Mouse (Mus musculus): ENCODE results near the gene Fam160a1. TPM values are rescaled to one million over a fixed set of nuclear protein-coding genes. Genes with fewer than 3 reads are reported as not detected.

The Fam160a1 gene
- polyA plus RNA-seq, 1 experiment = 8.9 TPM

GRCm38 (mm10) chr3:85858140-85859135 is 41.3 kb upstream of the Fam160a1 start:
- TF ChIP-seq MAX (IDR thresholded peaks at IDR 0.05) (no peak), CEBPB (IDR thresholded peaks at IDR 0.05; ENCODE audit: low read depth) (no peak), USF1 (IDR thresholded peaks at IDR 0.05; ENCODE audit: low read depth) (no peak)
- H3K36me3 ChIP-seq (ENCODE audit: control insufficient read depth, insufficient read depth) = no peaks in the 10 kb centered on the region
- H3K79me2 ChIP-seq (ENCODE audit: control insufficient read depth, insufficient read depth) = peaks cover 21% of the 10 kb centered on the region
- no peak overlapping the region for H3ac ChIP-seq (ENCODE audit: control insufficient read depth, insufficient read length, low read depth)
- no peak overlapping the region for H3K4me3 ChIP-seq (ENCODE audit: insufficient read depth, poor library complexity, severe bottlenecking)
- no peaks in the 10 kb centered on the region for H3K27me3 ChIP-seq (ENCODE audit: control insufficient read depth, insufficient read depth, insufficient read length)
- H3K79me3 ChIP-seq (ENCODE audit: low read depth) = no peaks in the 10 kb centered on the region

GRCm38 (mm10) chr3:85857083-85857482 is 40.0 kb upstream of the Fam160a1 start:
- Histone ChIP-seq H3K4me3 (ENCODE audit: insufficient read depth, poor library complexity, severe bottlenecking) (no peak overlapping the region), H3K36me3 (ENCODE audit: control insufficient read depth, insufficient read depth) (no peaks in the 10 kb centered on the region), H3ac (ENCODE audit: control insufficient read depth, insufficient read length, low read depth) (no peak overlapping the region), H3K27me3 (ENCODE audit: control insufficient read depth, insufficient read depth, insufficient read length) (no peaks in the 10 kb centered on the region), H3K79me3 (ENCODE audit: low read depth) (no peaks in the 10 kb centered on the region), H3K79me2 (ENCODE audit: control insufficient read depth, insufficient read depth) (peaks cover 15% of the 10 kb centered on the region)
- TF ChIP-seq USF1 (IDR thresholded peaks at IDR 0.05; ENCODE audit: low read depth) = no peak
- TF ChIP-seq CTCF (IDR thresholded peaks at IDR 0.05; ENCODE audit: control insufficient read depth, insufficient read depth, insufficient read length) = no peak
- no peak for TF ChIP-seq MAX (IDR thresholded peaks at IDR 0.05)
- TF ChIP-seq FOSL1 (IDR thresholded peaks at IDR 0.05; ENCODE audit: insufficient read depth, low read length, poor library complexity, severe bottlenecking) = no peak

- TF ChIP-seq CEBPB (IDR thresholded peaks at IDR 0.05; ENCODE audit: low read depth) = no peak
- no peak for TF ChIP-seq MAX (IDR thresholded peaks at IDR 0.05)
- no peak for TF ChIP-seq MYOD1 (IDR thresholded peaks at IDR 0.05; ENCODE audit: control insufficient read depth, insufficient read length, low read depth)
- TF ChIP-seq CTCF (IDR thresholded peaks at IDR 0.05; ENCODE audit: control insufficient read depth, insufficient read depth, insufficient read length) = no peak
- TF ChIP-seq USF1 (IDR thresholded peaks at IDR 0.05; ENCODE audit: low read depth) = no peak
- TF ChIP-seq FOSL1 (IDR thresholded peaks at IDR 0.05; ENCODE audit: insufficient read depth, low read length, poor library complexity, severe bottlenecking) = no peak
- TF ChIP-seq MYOG (IDR thresholded peaks at IDR 0.05; ENCODE audit: control insufficient read depth, extremely low read depth, insufficient read length) = no peak
Observed at GRCm38 (mm10) chr3:85855947-85856346, 38.9 kb upstream of the Fam160a1 start.

GRCm38 (mm10) chr3:85855043-85855442 is 38.0 kb upstream of the Fam160a1 start:
- peaks cover 7% of the 10 kb centered on the region for H3K79me2 ChIP-seq (ENCODE audit: control insufficient read depth, insufficient read depth)
- no peaks in the 10 kb centered on the region for H3K36me3 ChIP-seq (ENCODE audit: control insufficient read depth, insufficient read depth)
- H3ac ChIP-seq (ENCODE audit: control insufficient read depth, insufficient read length, low read depth) = no peak overlapping the region
- no peaks in the 10 kb centered on the region for H3K27me3 ChIP-seq (ENCODE audit: control insufficient read depth, insufficient read depth, insufficient read length)
- TF ChIP-seq MYOD1 (IDR thresholded peaks at IDR 0.05; ENCODE audit: control insufficient read depth, insufficient read length, low read depth) (no peak), CTCF (IDR thresholded peaks at IDR 0.05; ENCODE audit: control insufficient read depth, insufficient read depth, insufficient read length) (no peak), USF1 (IDR thresholded peaks at IDR 0.05; ENCODE audit: low read depth) (no peak), CEBPB (IDR thresholded peaks at IDR 0.05; ENCODE audit: low read depth) (no peak), FOSL1 (IDR thresholded peaks at IDR 0.05; ENCODE audit: insufficient read depth, low read length, poor library complexity, severe bottlenecking) (no peak), MYOG (IDR thresholded peaks at IDR 0.05; ENCODE audit: control insufficient read depth, extremely low read depth, insufficient read length) (no peak), MAX (IDR thresholded peaks at IDR 0.05) (no peak)
- H3K4me3 ChIP-seq (ENCODE audit: insufficient read depth, poor library complexity, severe bottlenecking) = no peak overlapping the region
- H3K79me3 ChIP-seq (ENCODE audit: low read depth) = no peaks in the 10 kb centered on the region

More at GRCm38 (mm10) chr3:85855947-85856346, 38.9 kb upstream of the Fam160a1 start:
- no peaks in the 10 kb centered on the region for H3K27me3 ChIP-seq (ENCODE audit: control insufficient read depth, insufficient read depth, insufficient read length)
- no peak overlapping the region for H3K4me3 ChIP-seq (ENCODE audit: insufficient read depth, poor library complexity, severe bottlenecking)
- H3K36me3 ChIP-seq (ENCODE audit: control insufficient read depth, insufficient read depth) = no peaks in the 10 kb centered on the region
- H3ac ChIP-seq (ENCODE audit: control insufficient read depth, insufficient read length, low read depth) = no peak overlapping the region
- H3K79me3 ChIP-seq (ENCODE audit: low read depth) = no peaks in the 10 kb centered on the region
- H3K79me2 ChIP-seq (ENCODE audit: control insufficient read depth, insufficient read depth) = peaks cover 7% of the 10 kb centered on the region

GRCm38 (mm10) chr3:85854143-85854542 is 37.1 kb upstream of the Fam160a1 start:
- Histone ChIP-seq H3K79me3 (ENCODE audit: low read depth) (no peaks in the 10 kb centered on the region), H3K27me3 (ENCODE audit: control insufficient read depth, insufficient read depth, insufficient read length) (no peaks in the 10 kb centered on the region), H3ac (ENCODE audit: control insufficient read depth, insufficient read length, low read depth) (no peak overlapping the region), H3K4me3 (ENCODE audit: insufficient read depth, poor library complexity, severe bottlenecking) (no peak overlapping the region), H3K36me3 (ENCODE audit: control insufficient read depth, insufficient read depth) (no peaks in the 10 kb centered on the region), H3K79me2 (ENCODE audit: control insufficient read depth, insufficient read depth) (peaks cover 7% of the 10 kb centered on the region)
- TF ChIP-seq MYOG (IDR thresholded peaks at IDR 0.05; ENCODE audit: control insufficient read depth, extremely low read depth, insufficient read length) = no peak
- TF ChIP-seq USF1 (IDR thresholded peaks at IDR 0.05; ENCODE audit: low read depth) = no peak
- TF ChIP-seq MAX (IDR thresholded peaks at IDR 0.05) = no peak
- TF ChIP-seq CTCF (IDR thresholded peaks at IDR 0.05; ENCODE audit: control insufficient read depth, insufficient read depth, insufficient read length) = no peak
- TF ChIP-seq CEBPB (IDR thresholded peaks at IDR 0.05; ENCODE audit: low read depth) = no peak
- no peak for TF ChIP-seq FOSL1 (IDR thresholded peaks at IDR 0.05; ENCODE audit: insufficient read depth, low read length, poor library complexity, severe bottlenecking)
- no peak for TF ChIP-seq MYOD1 (IDR thresholded peaks at IDR 0.05; ENCODE audit: control insufficient read depth, insufficient read length, low read depth)

Data from C2C12 (cell line).